Mouse (Mus musculus) G1E (cell line): ENCODE results near the gene Gm37419.

Experiments used
- CTCF ChIP-seq: IDR thresholded peaks from 2 replicates; pipeline ENCODE4 v1.5.1; 2012; ENCODE audit warnings: low read depth, low read length, inconsistent platforms, mixed read lengths
- TAL1 ChIP-seq: conservative IDR thresholded peaks from 2 replicates; pipeline ENCODE4 v1.6.1; 2012; ENCODE audit warnings: low read depth, low read length, inconsistent platforms, mixed read lengths

GRCm38 (mm10) chr16:24014378-24014777 is 26.1 kb downstream of the Gm37419 start:
- no peak for TF ChIP-seq CTCF
- TF ChIP-seq TAL1, result no peak
